Mouse (Mus musculus) activated CD4-positive, CD25-positive, alpha-beta regulatory T cell, adult 4 months (primary cell): ENCODE results near the gene Gm9045. TPM values are rescaled to one million over a fixed set of nuclear protein-coding genes. Genes with fewer than 3 reads are reported as not detected.
A peak's percentile ranks its signal among the peaks of the same experiment; 100 is the strongest.
"Not testable (repeated sequence)": the region's sequence is repeated elsewhere in the genome, so short reads cannot be mapped to it uniquely, and the experiment has no call there.

Experiments used
- ATAC-seq: one replicate; pipeline ENCODE4 v1.8.0; 2017
- polyA plus RNA-seq, 2 experiments: library from polyadenylated mRNA; unstranded; fragments of 100-300 nt; shearing (Covaris generic); gene quantifications; one replicate each; pipeline ENCODE4 v1.2.1; 2017

Gm9045 gene
- polyA plus RNA-seq = not detected

- not testable (repeated sequence) for ATAC-seq
These were observed at the start of gene Gm9045 for GRCm38 (mm10) chr10:118337731-118338130. Gene Gm9045 (minus strand): TSS chr10:118337831.

- ATAC-seq = peak; percentile 96
These were observed 32.8 kb upstream of the Gm9045 start for GRCm38 (mm10) chr10:118370443-118370842.

GRCm38 (mm10) chr10:118369518-118369917 is 31.9 kb upstream of the Gm9045 start:
- ATAC-seq = no peak

- not testable (repeated sequence) for ATAC-seq
These were observed 16.4 kb upstream of the Gm9045 start, which contains the start of gene Gm9049 for GRCm38 (mm10) chr10:118354005-118354404. Gene Gm9049 (minus strand): TSS chr10:118354105.

- ATAC-seq = not testable (repeated sequence)
These were observed 10.9 kb upstream of the Gm9045 start, which contains the start of gene Gm9048 for GRCm38 (mm10) chr10:118348579-118348978. Gene Gm9048 (minus strand): TSS chr10:118348679.

GRCm38 (mm10) chr10:118343155-118343554 is 5.5 kb upstream of the Gm9045 start, which contains the start of gene Gm9046:
Gene Gm9046 (minus strand): TSS chr10:118343255.
- not testable (repeated sequence) for ATAC-seq

- not testable (repeated sequence) for ATAC-seq
These were observed 5.3 kb downstream of the Gm9045 start, which contains the start of gene Gm9044 for GRCm38 (mm10) chr10:118332308-118332707. Gene Gm9044 (minus strand): TSS chr10:118332408.

GRCm38 (mm10) chr10:118326869-118327268 is 10.8 kb downstream of the Gm9045 start, which contains the start of gene Gm9040:
Gene Gm9040 (minus strand): TSS chr10:118326969.
- ATAC-seq = not testable (repeated sequence)

- no peak for ATAC-seq
These were observed 18.6 kb downstream of the Gm9045 start for GRCm38 (mm10) chr10:118319024-118319423.

- not testable (repeated sequence) for ATAC-seq
These were observed 35.5 kb downstream of the Gm9045 start for GRCm38 (mm10) chr10:118302133-118302532.

- no peak for ATAC-seq
These were observed 42.7 kb downstream of the Gm9045 start, which contains the start of gene Iltifb for GRCm38 (mm10) chr10:118294938-118295337. Gene Iltifb (minus strand): TSS chr10:118295038.

Other genes with a start within 250 kb of the Gm9045 start
- 10 to 100 TPM in 1 of 2 experiments, 1 to 10 TPM in 1; 6.3 to 10.3 TPM for gene Mdm1, start 196.0 kb downstream of the Gm9045 start, polyA plus RNA-seq
- not detected for gene Il22, start 132.9 kb downstream of the Gm9045 start, polyA plus RNA-seq
- not detected for gene Gm32717, start 97.1 kb downstream of the Gm9045 start, polyA plus RNA-seq
- gene Gm32802, start 79.1 kb downstream of the Gm9045 start, polyA plus RNA-seq = not detected
- gene Iltifb, start 42.8 kb downstream of the Gm9045 start, polyA plus RNA-seq = under 1 TPM in 1 of 2 experiments, not detected in 1; 0.49 TPM
- gene Gm9040, start 10.9 kb downstream of the Gm9045 start, polyA plus RNA-seq = not detected
- not detected for gene Gm9044, start 5.4 kb downstream of the Gm9045 start, polyA plus RNA-seq
- not detected for gene Gm9046, start 5.4 kb upstream of the Gm9045 start, polyA plus RNA-seq
- gene Gm9048, start 10.8 kb upstream of the Gm9045 start, polyA plus RNA-seq = under 1 TPM in 1 of 2 experiments, not detected in 1; 0.48 TPM
- not detected for gene Gm9049, start 16.3 kb upstream of the Gm9045 start, polyA plus RNA-seq
- 1 to 10 TPM; 8.9 to 9.8 TPM for gene Ifng, start 103.2 kb upstream of the Gm9045 start, polyA plus RNA-seq